Mouse (Mus musculus): ENCODE results near the gene Doc2a. TPM values are rescaled to one million over a fixed set of nuclear protein-coding genes. Genes with fewer than 3 reads are reported as not detected.

Gene Doc2a
- polyA plus RNA-seq, 1 experiment from 2014 or later, result 1.9 TPM

- H3K27ac ChIP-seq, result no peak overlapping the region
- WGBS, result 20% methylated on average over 8 of the region's 8 CpGs
These were observed 21.8 kb upstream of the Doc2a start for GRCm38 (mm10) chr7:126825403-126825802.

GRCm38 (mm10) chr7:126825952-126826351 lies 21.3 kb upstream of the Doc2a start:
- WGBS, result 69% methylated on average over 5 of the region's 5 CpGs

More at GRCm38 (mm10) chr7:126825403-126825802, 21.8 kb upstream of the Doc2a start:
- Histone ChIP-seq H3K36me3 (no peaks in the 10 kb centered on the region), H3K4me3 (no peak overlapping the region), H3K27me3 (peaks cover 48% of the 10 kb centered on the region), H3K9ac (no peak overlapping the region), H3K9me3 (no peaks in the 10 kb centered on the region), H3K4me1 (peaks cover 5% of the 10 kb centered on the region; the same call in 1 of the 2 replicates), H3K4me2 (no peak overlapping the region)
- ATAC-seq (ENCODE audit: insufficient number of reproducible peaks, insufficient read depth, low FRiP score, low TSS enrichment, low read depth), result no peak

GRCm38 (mm10) chr7:126831539-126831938 lies 15.7 kb upstream of the Doc2a start, which contains the start of gene 4930451I11Rik:
TSS of gene 4930451I11Rik (minus strand) at chr7:126831639.
- Histone ChIP-seq H3K9ac (no peak within 1 kb of the TSS), H3K4me1 (peaks cover 9% of the 10 kb centered on the region), H3K4me2 (peak within 1 kb of the TSS; percentile 57), H3K9me3 (no peaks in the 10 kb centered on the region), H3K36me3 (no peaks in the 10 kb centered on the region), H3K27ac (no peak within 1 kb of the TSS), H3K4me3 (peak within 1 kb of the TSS; percentile 35), H3K27me3 (peaks cover 24% of the 10 kb centered on the region)
- WGBS, result 58% methylated on average over 5 of the region's 5 CpGs
- ATAC-seq (ENCODE audit: insufficient number of reproducible peaks, insufficient read depth, low FRiP score, low TSS enrichment, low read depth), result no peak

More at GRCm38 (mm10) chr7:126825952-126826351, 21.3 kb upstream of the Doc2a start:
- Histone ChIP-seq H3K27ac (no peak overlapping the region), H3K27me3 (peaks cover 53% of the 10 kb centered on the region), H3K36me3 (no peaks in the 10 kb centered on the region), H3K9me3 (no peaks in the 10 kb centered on the region), H3K4me1 (peaks cover 5% of the 10 kb centered on the region; the same call in 1 of the 2 replicates), H3K9ac (no peak overlapping the region), H3K4me2 (no peak overlapping the region), H3K4me3 (no peak overlapping the region)
- ATAC-seq (ENCODE audit: insufficient number of reproducible peaks, insufficient read depth, low FRiP score, low TSS enrichment, low read depth), result no peak

GRCm38 (mm10) chr7:126832036-126832598 lies 15.1 kb upstream of the Doc2a start:
- Histone ChIP-seq H3K4me2 (peak overlapping the region; percentile 57), H3K27me3 (peaks cover 24% of the 10 kb centered on the region), H3K9me3 (no peaks in the 10 kb centered on the region), H3K4me3 (peak overlapping the region; percentile 35), H3K36me3 (no peaks in the 10 kb centered on the region), H3K9ac (no peak overlapping the region), H3K4me1 (peaks cover 9% of the 10 kb centered on the region), H3K27ac (no peak overlapping the region)
- ATAC-seq (ENCODE audit: insufficient number of reproducible peaks, insufficient read depth, low FRiP score, low TSS enrichment, low read depth), result 0 out of 2 replicates have a peak, but pooled peaks have one; percentile 27
- WGBS, result under 1% methylated on average over 21 of the region's 21 CpGs

- Histone ChIP-seq H3K4me1 (peaks cover 9% of the 10 kb centered on the region), H3K36me3 (no peaks in the 10 kb centered on the region), H3K9me3 (no peaks in the 10 kb centered on the region), H3K4me3 (no peak overlapping the region), H3K9ac (no peak overlapping the region), H3K27ac (no peak overlapping the region), H3K4me2 (no peak overlapping the region), H3K27me3 (peaks cover 21% of the 10 kb centered on the region)
- 95% methylated on average over 1 of the region's 1 CpGs for WGBS
- no peak for ATAC-seq (ENCODE audit: insufficient number of reproducible peaks, insufficient read depth, low FRiP score, low TSS enrichment, low read depth)
These were observed 13.9 kb upstream of the Doc2a start for GRCm38 (mm10) chr7:126833294-126833693.

- no peaks in the 10 kb centered on the region for H3K36me3 ChIP-seq
- WGBS, result 80% methylated on average over 9 of the region's 9 CpGs
These were observed 3.9 kb upstream of the Doc2a start for GRCm38 (mm10) chr7:126843276-126843675.

GRCm38 (mm10) chr7:126845516-126845915 lies 1.7 kb upstream of the Doc2a start:
- WGBS, result 84% methylated on average over 2 of the region's 2 CpGs
- Histone ChIP-seq H3K36me3 (no peaks in the 10 kb centered on the region), H3K9ac (no peak overlapping the region), H3K4me3 (no peak overlapping the region), H3K27ac (no peak overlapping the region), H3K4me2 (no peak overlapping the region), H3K9me3 (peaks cover 6% of the 10 kb centered on the region; the same call in 1 of the 2 replicates), H3K27me3 (peaks cover 41% of the 10 kb centered on the region), H3K4me1 (peaks cover 17% of the 10 kb centered on the region)
- no peak for ATAC-seq (ENCODE audit: insufficient number of reproducible peaks, insufficient read depth, low FRiP score, low TSS enrichment, low read depth)

More at GRCm38 (mm10) chr7:126843276-126843675, 3.9 kb upstream of the Doc2a start:
- H3K27ac ChIP-seq, result no peak overlapping the region
- no peak overlapping the region for H3K4me2 ChIP-seq
- H3K9ac ChIP-seq, result no peak overlapping the region
- H3K9me3 ChIP-seq, result peaks cover 6% of the 10 kb centered on the region; the same call in 1 of the 2 replicates
- H3K4me3 ChIP-seq, result no peak overlapping the region
- H3K27me3 ChIP-seq, result peaks cover 19% of the 10 kb centered on the region
- ATAC-seq (ENCODE audit: insufficient number of reproducible peaks, insufficient read depth, low FRiP score, low TSS enrichment, low read depth), result no peak
- H3K4me1 ChIP-seq, result peaks cover 9% of the 10 kb centered on the region

GRCm38 (mm10) chr7:126847421-126848398 lies 494 bp downstream of the Doc2a start:
- WGBS, result 2% methylated on average over 67 of the region's 74 CpGs
- no peak for ATAC-seq (ENCODE audit: insufficient number of reproducible peaks, insufficient read depth, low FRiP score, low TSS enrichment, low read depth)
- H3K4me1 ChIP-seq, result peaks cover 29% of the 10 kb centered on the region

GRCm38 (mm10) chr7:126848794-126849193 lies 1.6 kb downstream of the Doc2a start:
- Histone ChIP-seq H3K4me1 (peaks cover 29% of the 10 kb centered on the region), H3K27me3 (peaks cover 45% of the 10 kb centered on the region), H3K4me2 (peak overlapping the region; percentile 100), H3K9me3 (no peaks in the 10 kb centered on the region), H3K36me3 (peaks cover 23% of the 10 kb centered on the region), H3K9ac (peak overlapping the region; percentile 75), H3K27ac (no peak overlapping the region), H3K4me3 (peak overlapping the region; percentile 56)
- no peak for ATAC-seq (ENCODE audit: insufficient number of reproducible peaks, insufficient read depth, low FRiP score, low TSS enrichment, low read depth)
- WGBS, result 20% methylated on average over 10 of the region's 10 CpGs

More at GRCm38 (mm10) chr7:126847421-126848398, 494 bp downstream of the Doc2a start:
- peak overlapping the region; percentile 75 for H3K9ac ChIP-seq
- H3K4me2 ChIP-seq, result peak overlapping the region; percentile 100
- peaks cover 12% of the 10 kb centered on the region for H3K36me3 ChIP-seq
- H3K27ac ChIP-seq, result no peak overlapping the region
- H3K4me3 ChIP-seq, result peak overlapping the region; percentile 56
- peaks cover 45% of the 10 kb centered on the region for H3K27me3 ChIP-seq
- no peaks in the 10 kb centered on the region for H3K9me3 ChIP-seq

- ATAC-seq (ENCODE audit: insufficient number of reproducible peaks, insufficient read depth, low FRiP score, low TSS enrichment, low read depth), result no peak
- peaks cover 29% of the 10 kb centered on the region for H3K4me1 ChIP-seq
- WGBS, result 87% methylated on average over 6 of the region's 6 CpGs
- H3K9ac ChIP-seq, result no peak overlapping the region
- H3K9me3 ChIP-seq, result no peaks in the 10 kb centered on the region
- H3K27me3 ChIP-seq, result peaks cover 45% of the 10 kb centered on the region
- H3K36me3 ChIP-seq, result peaks cover 37% of the 10 kb centered on the region
- H3K27ac ChIP-seq, result no peak overlapping the region
- no peak overlapping the region for H3K4me2 ChIP-seq
- no peak overlapping the region for H3K4me3 ChIP-seq
These were observed 2.9 kb downstream of the Doc2a start for GRCm38 (mm10) chr7:126850161-126850560.

- peaks cover 45% of the 10 kb centered on the region for H3K27me3 ChIP-seq
- no peak for ATAC-seq (ENCODE audit: insufficient number of reproducible peaks, insufficient read depth, low FRiP score, low TSS enrichment, low read depth)
- H3K9ac ChIP-seq, result peak overlapping the region; percentile 54; the same call in 1 of the 2 replicates
- H3K9me3 ChIP-seq, result no peaks in the 10 kb centered on the region
- H3K4me2 ChIP-seq, result no peak overlapping the region
- no peak overlapping the region for H3K27ac ChIP-seq
- peaks cover 29% of the 10 kb centered on the region for H3K4me1 ChIP-seq
- H3K4me3 ChIP-seq, result no peak overlapping the region
- H3K36me3 ChIP-seq, result peaks cover 47% of the 10 kb centered on the region
- WGBS, result 23% methylated on average over 12 of the region's 12 CpGs
These were observed 4.0 kb downstream of the Doc2a start for GRCm38 (mm10) chr7:126851192-126851591.

All from embryonic facial prominence, embryonic 13.5 days (tissue).